Mouse (Mus musculus) bone marrow macrophage, adult 2 months (primary cell): Measurements from ENCODE around the gene Mgat4b.

Source experiments
- CTCF ChIP-seq: IDR thresholded peaks from 2 replicates; pipeline ENCODE4 v1.5.1; 2012; ENCODE audit warnings: low read depth, mild to moderate bottlenecking, low read length, moderate library complexity
- POLR2A ChIP-seq: IDR thresholded peaks from 2 replicates; pipeline ENCODE4 v1.6.1; 2012; ENCODE audit warnings: mild to moderate bottlenecking, low read depth, low read length, borderline replicate concordance

GRCm38 (mm10) chr11:50227226-50227625 is 16.5 kb downstream of the Mgat4b start:
- TF ChIP-seq CTCF (no peak), POLR2A (no peak)
